Mouse (Mus musculus) right cerebral cortex, adult 2 months (tissue): ENCODE results near the gene E2f1.

ENCODE experiments used
- DNase-seq, 2 experiments: peaks; one replicate each; pipeline ENCODE4 v3.0.0; 2021 to 2022; ENCODE audit warnings: low spot score in 2 of 2

The E2f1 gene

DNA sequence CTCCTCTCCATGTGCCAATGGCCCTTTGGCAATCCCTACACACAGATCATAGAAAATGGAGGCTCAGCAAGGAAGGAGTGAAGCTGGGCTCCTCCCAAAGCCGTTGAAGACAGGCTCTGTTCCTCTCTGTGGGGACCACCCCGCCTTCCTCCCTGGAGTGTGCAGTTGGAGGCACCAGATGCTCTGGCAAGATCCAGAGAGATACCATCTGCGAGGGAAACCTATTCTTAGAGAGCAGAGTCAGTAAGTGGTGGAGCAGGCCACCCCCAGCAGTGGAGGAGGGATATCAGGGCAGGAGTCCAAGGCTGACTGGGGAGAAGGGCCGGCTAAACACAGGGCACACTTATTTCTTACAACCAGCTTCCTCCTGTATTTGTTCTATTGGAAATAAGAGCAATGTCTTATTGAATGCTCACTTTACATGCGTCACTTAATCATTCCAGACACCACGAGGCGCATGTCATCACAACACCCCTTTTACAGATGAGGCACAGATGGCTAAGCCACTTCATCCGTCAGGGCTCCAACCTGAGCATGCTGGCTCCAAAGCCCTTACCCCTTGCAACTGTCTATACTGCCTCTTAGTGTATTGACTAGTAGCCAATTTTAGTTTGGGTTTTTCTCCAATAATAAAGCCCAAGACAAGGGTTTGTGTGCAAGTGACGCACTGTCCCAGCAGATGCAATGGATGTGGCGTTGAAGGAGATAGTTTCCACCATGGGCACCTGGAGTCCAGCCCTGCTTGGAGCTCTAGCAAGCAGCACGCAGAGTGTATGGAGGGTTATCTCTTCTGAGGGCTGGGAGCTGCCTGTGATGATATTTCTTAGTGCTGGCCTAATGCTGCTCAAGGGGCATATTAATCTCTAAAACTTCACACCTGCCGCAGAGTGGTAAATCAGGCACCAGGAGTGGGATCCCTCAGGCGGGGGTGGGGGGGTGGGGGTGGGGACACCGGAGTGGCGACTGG is 14.5 kb upstream of the E2f1 start:
- peak; percentile 92 to 94 for DNase-seq

DNA sequence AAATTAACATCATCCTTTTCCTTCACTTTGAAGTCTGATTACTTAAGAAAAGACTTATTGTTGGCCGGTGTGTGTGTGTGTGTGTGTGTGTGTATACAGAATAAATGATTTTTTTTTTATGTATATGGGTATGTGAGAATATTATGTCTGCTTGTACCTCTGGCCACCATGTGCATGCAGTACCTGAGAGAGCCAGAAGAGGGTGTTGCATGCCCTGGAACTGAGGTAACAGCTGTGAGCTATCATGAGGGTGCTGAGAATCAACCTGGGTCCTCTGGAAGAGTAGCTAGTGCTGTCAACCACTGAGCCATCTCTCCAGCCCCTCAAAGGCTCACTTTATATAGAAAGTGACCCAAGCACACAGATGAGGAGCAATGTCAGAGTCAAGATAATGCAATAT is 11.7 kb upstream of the E2f1 start:
- DNase-seq: no peak

DNA sequence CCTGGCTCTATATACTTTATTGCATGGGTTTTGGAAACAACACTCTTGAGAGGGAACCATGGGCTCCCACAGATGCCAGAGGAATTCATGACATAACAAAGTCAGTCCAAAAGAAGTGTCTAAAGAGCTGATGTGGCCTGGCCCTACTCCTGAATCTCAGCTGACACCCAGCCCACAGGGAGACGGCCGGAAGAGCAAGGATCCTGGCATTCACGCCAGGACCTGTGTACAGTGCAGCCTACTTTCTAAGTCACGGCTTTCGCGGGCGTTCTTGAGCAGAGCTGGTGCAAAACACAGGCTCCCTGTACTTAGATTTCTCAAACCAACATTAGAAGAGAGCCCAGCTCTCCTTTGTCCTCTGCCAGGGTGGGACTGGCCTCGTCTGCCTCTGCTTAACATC is 10.9 kb upstream of the E2f1 start:
- no peak for DNase-seq

DNA sequence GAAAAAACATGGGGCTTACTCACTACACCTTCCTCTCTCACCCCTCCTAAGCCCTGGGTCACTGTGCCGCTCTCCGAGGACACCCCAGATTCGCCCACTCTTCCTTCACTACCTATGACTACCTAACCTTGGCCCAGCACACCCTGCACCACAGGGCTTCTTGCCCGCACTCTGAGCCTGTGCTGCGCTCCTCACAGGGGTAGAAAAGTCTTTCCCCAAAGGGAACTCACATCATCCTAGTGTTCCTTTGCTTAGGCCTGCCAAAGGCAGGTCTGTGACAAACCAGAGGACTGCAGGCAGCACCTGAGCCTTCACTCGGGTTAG is 8.0 kb upstream of the E2f1 start:
- DNase-seq: no peak

DNA sequence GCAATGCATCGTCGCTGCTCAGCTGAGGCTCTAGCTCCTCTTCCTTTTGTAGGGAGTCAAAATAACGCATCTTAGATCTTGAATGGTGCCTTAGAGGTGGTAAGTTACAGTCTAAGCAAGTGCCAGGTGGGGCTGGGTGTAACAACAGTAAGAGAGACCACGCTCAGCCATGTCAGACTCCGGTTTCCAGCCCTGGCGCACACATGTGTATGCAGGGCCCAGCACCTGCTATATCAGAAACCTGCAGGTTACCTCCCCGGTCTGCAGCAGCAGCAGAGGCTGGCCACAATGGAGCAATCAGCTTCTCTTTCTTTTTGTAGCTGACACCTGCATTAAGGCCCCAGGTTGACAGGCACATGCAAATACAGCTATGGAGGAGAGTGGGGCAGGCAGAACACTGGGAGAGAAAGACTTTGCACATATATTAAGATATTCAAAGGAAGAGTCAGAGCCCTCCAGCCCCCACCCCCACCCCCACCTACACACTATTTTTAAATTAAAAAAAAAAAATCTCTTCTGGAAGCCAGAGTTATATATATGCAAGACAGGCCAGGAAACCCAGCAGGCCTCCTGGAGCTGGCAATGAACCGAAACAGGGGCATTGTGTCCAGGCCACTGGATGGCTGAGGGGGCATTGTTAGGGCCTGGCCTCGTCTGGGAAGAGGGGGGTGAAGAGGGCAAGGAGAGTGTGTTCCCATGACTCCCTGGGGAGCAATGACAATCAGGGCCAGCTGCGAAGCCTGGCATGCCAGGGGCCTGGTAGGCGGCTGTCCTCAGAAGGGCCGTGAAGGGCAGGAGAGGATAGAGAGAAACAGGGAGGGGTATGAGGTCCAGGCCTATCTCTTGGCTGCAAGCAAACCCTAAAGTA is 7.4 kb upstream of the E2f1 start:
- DNase-seq: no peak

DNA sequence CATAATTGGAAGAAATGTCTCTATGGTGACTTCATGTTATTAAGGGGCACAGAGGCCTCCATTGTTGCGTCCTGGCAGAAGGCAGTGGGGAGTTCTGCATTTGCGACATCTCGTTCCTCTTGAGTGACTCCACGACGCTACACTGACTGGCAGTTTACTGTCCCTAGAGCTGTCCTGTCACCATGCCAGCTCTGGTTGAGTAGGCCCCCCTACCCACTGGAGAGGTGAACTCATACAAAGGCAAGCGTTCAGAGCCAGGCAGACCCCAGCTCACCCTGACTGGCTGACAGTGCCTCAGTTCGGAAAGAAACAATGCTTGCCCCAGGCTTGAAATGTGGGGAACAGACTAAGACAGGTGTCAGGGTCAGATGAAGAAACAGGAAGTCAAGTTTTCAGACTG is 4.6 kb upstream of the E2f1 start:
- no peak for DNase-seq

DNA sequence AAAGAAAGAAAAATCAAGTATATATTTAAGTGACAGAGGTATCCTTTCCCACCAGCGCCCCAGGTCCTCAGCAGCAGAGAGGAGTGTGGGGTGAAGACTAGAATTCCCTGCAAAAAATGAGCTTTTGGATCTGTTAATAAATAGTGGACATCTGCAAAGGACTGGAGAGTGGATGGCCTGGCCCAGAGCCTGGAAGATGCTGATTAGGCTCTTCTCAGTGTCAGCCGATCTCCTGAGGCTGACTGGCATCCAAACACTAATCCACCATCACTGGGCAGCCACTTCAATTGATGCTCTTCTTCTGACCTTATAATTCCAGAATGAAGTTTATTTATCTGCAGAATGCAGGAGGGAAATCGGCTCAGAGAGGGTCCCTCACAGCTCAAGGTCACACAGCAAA is 3.3 kb upstream of the E2f1 start:
- DNase-seq: no peak

DNA sequence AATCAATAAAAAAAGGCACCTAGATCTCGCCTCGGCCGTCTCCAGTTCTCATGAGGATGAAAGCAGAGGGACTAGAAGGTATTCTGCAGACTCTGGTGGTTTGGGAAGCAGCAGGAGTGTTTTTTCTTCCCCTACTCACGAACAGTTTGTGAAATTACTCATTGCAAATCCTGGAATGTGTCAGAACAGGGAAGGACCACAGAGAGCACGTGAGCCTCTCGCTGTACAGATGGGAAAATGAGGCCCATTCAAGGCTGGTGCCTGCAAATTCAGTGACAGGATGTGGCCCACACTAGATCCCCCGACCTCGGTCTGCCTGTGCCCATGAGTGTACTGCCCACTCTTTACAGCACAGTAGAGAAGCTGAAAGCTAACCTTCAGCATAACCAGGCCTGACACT is 2.3 kb upstream of the E2f1 start:
- DNase-seq: no peak

DNA sequence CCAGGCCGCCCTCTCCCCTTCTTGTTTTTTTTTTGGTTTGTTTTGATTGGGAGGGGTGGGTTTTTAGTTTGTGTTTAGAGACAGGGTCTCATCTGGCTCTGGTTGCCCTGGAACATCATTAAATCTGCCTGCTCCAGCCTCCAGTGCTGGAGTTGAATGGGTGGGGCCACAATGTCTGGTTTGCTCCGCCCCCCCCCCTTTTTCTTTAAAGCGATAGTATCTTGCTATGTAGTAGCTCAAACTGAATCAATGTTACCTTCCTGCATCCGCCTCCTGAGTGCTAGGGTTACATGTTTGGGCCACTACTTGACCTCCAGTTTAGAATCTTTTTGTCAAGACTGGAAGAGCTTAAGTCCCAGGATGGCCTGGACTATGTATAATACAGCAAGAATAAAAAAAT is 1.6 kb upstream of the E2f1 start:
- no peak for DNase-seq

DNA sequence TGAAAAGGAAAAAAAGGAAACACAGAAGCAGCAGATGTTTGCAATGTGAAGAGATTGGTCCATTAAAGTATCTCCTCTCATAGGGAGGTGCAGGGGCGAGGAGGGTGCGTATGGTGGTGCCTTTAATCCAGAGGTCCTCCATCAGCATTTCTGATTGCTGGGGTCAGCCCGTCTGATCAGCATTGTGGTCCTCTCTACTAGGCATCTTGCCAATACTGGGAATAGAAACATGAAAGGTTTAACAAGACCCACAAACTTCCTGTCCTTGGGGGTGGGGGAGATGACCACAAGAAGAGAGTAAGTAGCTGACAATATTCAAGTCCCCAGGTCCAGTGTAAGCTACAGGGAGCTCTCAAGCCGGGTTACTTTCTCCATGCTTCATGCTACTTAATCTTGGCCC is 974 bp upstream of the E2f1 start:
- no peak for DNase-seq

DNA sequence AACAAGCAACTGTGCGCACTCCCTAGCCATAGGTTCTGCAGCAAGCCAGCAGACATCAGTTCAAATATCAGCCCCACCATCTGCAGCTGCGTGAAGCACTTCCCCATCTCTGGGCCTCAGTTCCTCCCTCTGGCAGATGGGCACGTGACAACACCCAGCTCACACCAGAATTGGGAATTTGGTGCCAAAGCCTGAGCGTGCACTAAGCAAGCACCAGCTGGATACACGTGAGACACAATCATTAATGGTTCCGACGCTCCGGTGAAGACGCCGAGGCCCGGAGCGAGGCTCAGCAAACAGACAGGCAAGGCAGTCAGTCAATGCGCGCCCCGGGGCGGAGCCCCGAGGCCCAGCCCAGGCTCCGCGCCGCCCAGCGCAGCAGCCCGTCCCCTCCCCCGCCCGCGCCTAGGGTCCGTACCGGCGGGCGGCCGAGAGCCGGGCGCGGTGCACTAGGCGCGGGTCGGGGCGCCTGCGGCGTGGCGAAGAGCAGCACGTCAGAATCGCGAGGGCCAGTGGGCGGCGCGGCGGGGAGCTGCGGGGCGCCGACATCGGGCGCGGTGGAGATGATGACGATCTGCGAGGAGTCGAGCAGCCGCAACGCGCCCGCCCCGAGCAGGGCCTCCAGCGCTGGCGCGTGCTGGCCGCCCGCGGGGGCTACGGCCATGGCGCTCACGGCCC is 482 bp downstream of the E2f1 start:
- DNase-seq: peak in 1 of 2 experiments; percentile 39

DNA sequence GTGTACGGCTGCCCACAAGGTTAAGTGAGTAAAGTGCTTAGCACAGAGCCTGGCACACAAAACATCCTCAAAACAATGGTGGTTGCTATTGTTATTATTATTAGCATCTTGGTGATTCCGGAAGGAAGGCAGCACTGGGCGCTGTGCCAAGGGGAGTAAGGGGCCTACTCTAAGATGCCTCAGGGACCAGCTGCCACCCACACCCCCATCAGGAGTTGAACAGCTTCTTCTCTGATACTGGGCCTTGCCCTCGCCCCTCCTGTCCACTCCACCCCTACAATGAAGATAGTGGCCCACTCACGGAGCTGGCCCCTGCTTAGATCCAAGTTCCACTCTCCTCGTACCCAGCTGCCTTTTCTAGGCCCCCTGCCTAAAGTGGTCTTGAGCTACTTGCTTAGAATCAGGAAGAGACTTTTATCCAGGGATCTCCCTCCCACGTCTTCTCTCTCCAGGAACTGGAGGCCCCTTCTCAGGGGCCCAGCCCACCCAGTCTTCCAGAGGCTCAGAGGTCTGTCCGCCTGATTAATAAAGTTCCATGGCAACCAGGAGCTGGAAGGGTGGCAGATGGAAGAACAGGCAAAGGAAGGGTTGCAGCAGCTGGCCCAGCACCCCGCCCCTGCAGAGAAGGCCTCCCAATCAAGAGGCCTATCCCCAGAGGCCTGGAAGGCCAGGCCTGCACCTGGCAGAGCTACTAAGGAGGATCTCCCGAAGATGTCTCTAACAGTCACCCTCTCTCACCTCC is 1.2 kb downstream of the E2f1 start:
- no peak for DNase-seq

DNA sequence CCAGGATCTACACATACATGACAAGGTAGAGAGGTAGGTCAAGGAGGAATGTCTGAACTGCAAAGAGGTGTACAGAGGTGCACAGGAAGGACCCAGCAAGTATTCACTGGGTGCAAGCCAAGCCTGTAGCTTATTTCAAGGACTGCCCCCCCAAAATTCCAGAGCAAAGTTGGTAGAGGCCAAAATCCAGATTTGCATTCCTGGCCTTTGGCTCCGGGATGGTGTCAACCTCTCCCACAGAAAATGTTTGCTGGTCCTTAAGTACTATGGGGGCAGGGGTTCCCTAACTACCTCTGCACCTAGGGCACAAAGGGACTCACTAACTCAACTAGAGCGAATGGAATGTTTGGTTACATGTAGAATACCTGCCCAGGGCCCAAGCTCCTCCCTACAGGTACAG is 1.9 kb downstream of the E2f1 start:
- no peak for DNase-seq

DNA sequence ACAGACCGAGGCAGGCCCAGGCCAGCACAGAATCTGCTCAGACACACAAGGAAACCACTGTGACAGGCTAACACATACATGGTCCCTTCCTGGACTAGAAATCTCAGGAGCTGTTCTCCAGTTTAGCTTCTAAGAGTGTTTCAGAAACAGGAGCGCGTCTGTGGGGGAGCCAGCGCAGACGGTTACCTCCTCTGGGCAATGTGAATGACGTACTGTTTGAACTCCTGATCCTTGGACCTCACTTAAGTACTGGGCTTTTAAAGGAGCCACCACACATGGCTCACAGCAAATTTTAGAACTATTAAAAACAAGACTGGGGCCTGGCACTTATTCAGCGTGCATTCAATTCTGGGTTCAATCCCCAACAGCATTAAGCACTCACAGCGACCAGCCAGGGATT is 3.1 kb downstream of the E2f1 start:
- no peak for DNase-seq

DNA sequence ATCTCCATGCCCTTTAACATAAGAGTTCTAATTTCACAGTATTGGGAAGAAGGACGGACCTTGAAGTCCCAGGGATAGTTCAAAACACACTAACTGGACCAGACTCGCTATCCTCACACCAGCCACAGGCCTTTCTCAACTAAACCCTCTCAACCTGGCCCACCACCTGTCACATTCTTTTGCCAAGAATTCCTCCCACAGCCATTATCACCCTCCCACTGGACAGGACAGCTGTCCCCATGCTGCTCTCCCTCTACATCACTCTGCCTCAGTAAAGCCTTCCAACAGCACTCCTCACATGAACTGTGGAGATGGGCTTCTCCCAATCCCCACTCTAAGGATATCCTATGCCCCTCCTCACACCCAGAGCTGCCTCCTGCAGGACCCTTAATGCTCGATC is 4.1 kb downstream of the E2f1 start:
- peak in 1 of 2 experiments; percentile 53 for DNase-seq

DNA sequence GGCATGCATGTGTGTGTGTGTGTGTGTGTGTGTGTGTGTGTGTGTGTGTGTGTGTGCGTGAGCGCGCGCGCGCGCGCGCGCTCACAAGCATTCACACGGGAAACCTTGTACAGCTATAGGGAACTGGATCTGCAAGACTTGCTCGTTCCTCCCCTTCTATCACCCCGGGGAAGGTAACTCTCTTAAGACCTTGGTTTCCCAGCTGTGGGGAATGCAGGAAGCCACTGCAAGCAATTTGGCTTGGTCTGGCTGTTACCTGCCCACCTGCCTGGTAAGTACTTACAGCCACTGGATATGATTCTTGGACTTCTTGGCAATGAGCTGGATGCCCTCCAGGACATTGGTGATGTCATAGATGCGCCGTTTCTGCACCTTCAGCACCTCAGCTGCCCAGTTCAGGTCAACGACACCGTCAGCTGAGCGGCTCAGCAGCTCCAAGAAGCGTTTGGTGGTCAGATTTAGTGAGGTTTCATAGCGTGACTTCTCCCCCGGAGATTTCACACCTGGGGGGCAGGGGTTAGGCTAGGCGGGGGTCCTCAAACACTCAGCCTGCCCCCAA is 6.0 kb downstream of the E2f1 start:
- DNase-seq: no peak

DNA sequence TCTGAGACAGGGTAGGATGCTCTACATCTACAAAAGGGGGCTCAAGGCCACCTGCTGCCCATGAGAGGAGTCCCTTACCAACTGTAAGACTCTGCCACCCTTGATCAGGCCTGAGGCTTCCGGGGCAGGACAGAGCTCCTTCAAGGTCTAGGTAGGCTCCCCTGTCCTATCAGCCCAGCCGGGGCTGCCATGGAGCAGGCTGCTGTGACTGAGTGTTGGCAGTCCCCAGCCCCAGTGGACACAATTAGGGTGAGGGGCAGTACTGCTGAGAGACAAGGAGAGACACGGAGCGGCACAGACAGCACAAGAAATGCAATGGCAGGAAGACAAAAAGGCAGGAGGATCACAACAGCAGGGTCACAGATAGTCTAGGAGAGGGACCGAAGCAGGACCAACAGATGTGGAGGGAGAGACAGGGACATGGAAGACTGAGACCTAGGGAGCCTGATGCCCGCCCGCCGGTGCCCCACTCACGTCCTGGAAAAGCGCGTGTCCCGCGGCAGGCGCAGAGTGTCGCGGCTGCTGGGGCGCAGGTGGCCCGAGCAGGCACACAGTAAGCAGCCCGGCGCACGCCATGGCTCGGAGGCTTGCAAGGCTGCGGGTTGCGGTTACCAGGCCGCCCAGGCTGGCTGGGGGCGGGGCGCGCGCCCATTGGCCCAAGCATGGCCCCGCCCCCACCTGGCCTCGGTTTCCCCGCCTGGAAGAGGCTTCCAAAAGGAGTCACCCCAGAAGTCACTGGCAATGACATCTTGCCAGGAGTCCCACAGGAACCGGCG is 11.2 kb downstream of the E2f1 start, which contains the start of gene Necab3:
TSS of gene Necab3 (minus strand) at position 627 of the 776 bp plus-strand sequence.
- DNase-seq: peak; percentile 64 to 75

DNA sequence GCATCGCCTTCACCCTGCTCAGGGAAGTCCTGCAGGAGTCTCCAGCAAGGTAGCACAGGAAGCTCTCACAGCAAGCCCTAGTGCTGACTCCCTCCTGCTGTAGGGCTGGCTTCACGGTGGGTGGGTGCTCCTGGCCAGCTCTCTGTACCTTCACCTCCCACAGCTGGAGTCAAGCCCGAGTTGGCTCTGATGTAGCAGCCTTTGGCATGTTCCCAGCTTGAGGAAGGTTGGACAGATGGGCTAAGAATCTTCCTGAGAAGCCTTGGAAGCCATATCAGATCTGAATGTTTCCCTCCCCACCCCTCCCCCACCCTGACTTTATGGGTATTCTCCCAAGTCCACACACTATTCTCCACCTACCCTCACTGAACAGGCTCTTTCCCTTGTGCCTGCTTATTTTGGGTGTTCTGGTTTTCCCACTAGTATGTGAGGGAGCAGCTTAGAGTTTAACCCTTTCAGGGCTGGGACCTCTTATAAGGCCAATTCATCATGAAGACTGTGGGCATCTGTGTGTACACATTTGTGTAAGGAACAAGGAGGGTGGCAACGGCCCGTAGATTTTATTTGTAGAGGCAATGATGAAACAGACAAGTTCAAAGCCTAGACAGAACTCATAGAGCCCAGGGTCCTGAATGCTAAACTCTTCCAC is 12.4 kb downstream of the E2f1 start:
- DNase-seq: no peak

DNA sequence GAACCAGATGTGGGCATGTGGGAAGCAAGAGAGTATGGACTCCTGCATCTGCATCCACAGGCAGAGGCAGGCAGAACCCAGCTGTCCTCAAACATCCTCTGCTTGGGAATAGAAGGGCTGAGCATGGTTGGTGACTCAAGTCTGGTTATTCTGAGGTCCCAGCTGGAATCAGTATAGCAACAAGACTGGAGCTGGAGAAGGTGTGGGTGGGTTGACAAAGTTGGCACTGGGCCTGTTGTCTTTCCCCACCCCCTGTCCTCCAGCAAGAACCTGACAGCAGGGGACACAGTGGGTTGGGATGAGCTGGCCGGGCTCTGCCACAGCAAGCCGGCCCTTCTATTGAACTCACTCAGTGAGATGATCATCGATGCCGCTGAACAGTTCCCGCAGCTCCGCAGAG is 14.5 kb downstream of the E2f1 start:
- DNase-seq: peak; percentile 68 to 76

DNA sequence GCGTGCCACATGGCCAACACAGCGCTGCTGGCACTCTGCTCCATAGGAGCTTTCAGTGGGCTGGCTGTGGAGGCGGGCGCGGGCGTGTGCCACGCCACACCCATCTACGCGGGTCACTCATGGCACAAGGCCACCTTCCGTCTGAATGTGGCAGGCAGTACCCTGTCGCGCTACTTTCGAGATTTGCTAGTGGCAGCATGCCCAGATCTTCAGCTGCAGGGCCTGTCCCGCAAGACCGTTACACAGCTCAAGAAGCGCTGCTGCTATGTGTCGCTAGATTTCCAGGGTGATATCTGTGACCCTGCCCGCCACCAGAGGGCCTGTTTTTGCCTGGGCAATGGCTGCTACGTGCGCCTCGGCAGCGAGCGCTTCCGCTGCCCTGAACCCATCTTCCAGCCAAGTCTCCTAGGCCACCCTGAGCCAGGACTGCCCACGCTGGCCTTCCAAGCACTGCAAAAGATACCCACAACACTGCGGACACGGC is 17.2 kb downstream of the E2f1 start:
- peak; percentile 41 to 69 for DNase-seq
